16 mouse cellular contexts compared by ENCODE assay signal in genomic region chr2:32310096-32310845, GRCm38 (mm10). TPM values are rescaled to one million over a fixed set of nuclear protein-coding genes. Genes with fewer than 3 reads are reported as not detected.
DNase-seq lines count a peak whose midpoint lies in the region; ATAC-seq and TF ChIP-seq lines count a peak whose summit lies in the region.
"Had no signal": no experiment of that assay in that cellular context is flagged by ENCODE, and none has a peak within 500 bp of the region (broad histone marks: within the 10 kb centered on the region; RNA-seq: fewer than 3 reads in every experiment).

No protein-coding gene starts in this region.

- no peak for TF ChIP-seq POLR2A in CH12.LX (IDR thresholded peaks at IDR 0.05; ENCODE audit: low read depth, low read length)

- TF ChIP-seq CTCF in left cerebral cortex, adult 2 months (IDR thresholded peaks at IDR 0.05), result no peak
- TF ChIP-seq CTCF in CH12.LX (conservative IDR thresholded peaks at IDR 0.05 in 1 of 2, IDR thresholded peaks at IDR 0.05 in 1 of 2; ENCODE audit: low read depth in 2 of 2, low read length in 2 of 2), result no peak

- TF ChIP-seq RAD21 in CH12.LX (IDR thresholded peaks at IDR 0.05; ENCODE audit: low read depth, low read length), result no peak

- peaks cover 11% of the 10 kb centered on the region for H3K27me3 ChIP-seq in CH12.LX (replicated peaks)
- H3K27me3 ChIP-seq in limb, embryonic 11.5 days (ENCODE audit: control insufficient read depth, insufficient read depth, low read length), result no peaks in the 10 kb centered on the region

- H3K4me3 ChIP-seq in left cerebral cortex, adult 2 months, result no peak overlapping the region
- no peak overlapping the region for H3K4me3 ChIP-seq in CH12.LX (replicated peaks in 1 of 3; ENCODE audit: low read depth in 2 of 3, low read length in 2 of 3, poor library complexity in 1 of 3)
- H3K4me3 ChIP-seq in limb, embryonic 11.5 days (ENCODE audit: low read depth, low read length), result no peak overlapping the region

- dilution Hi-C loops in CH12.LX (cut with MboI; ENCODE audit: extremely low pct_ligation_motif_present, extremely low pct_unique_long_range_greater_than_20kb, low sequenced_read_pairs), result no loop called here

- peaks cover 27 to 44% of the 10 kb centered on the region in 2 experiments for H3K36me3 ChIP-seq in CH12.LX (replicated peaks in 1 of 2; ENCODE audit: control insufficient read depth in 1 of 2, insufficient read depth in 1 of 2, low read length in 1 of 2)
- peaks cover 20% of the 10 kb centered on the region for H3K36me3 ChIP-seq in limb, embryonic 11.5 days (ENCODE audit: control insufficient read depth, insufficient read depth, low read length)

- H3K79me2 ChIP-seq in CH12.LX (replicated peaks; ENCODE audit: control insufficient read depth, extremely low read depth, insufficient read depth, poor library complexity, severe bottlenecking), result no peaks in the 10 kb centered on the region

- intact Hi-C loops in gastrocnemius, postnatal 14 days (cut with DNase I; ENCODE audit: low total_unique reads), result no loop called here
- intact Hi-C loops in left cerebral cortex, adult 2 months (cut with DNase I), result no loop called here
- intact Hi-C loops in left cerebral cortex, postnatal 10 days (cut with DNase I), result no loop called here

- peaks cover 18 to 28% of the 10 kb centered on the region in 2 experiments for H3K4me1 ChIP-seq in CH12.LX (ENCODE audit: control insufficient read depth in 1 of 2, insufficient read depth in 2 of 2)
- peaks cover 30% of the 10 kb centered on the region for H3K4me1 ChIP-seq in limb, embryonic 11.5 days (ENCODE audit: control insufficient read depth, insufficient read depth, low read length)

- ATAC-seq in limb, embryonic 11.5 days (ENCODE audit: insufficient number of reproducible peaks, low FRiP score, low TSS enrichment, low read depth), result no peak
- ATAC-seq in erythroblast, adult 5-6 weeks (replicated peaks; ENCODE audit: low FRiP score, poor library complexity, severe bottlenecking), result no peak
- ATAC-seq: inflammation-experienced regulatory T-cells, adult 6 months had no signal

- in situ Hi-C loops in CH12.LX (cut with MboI; ENCODE audit: low pct_ligation_motif_present, low pct_unique_long_range_greater_than_20kb, low sequenced_read_pairs), result no loop called here

- 86% methylated on average over 18 of the region's 18 CpGs for WGBS in limb, embryonic 11.5 days

- peak; percentile 51; the same call in 1 of the 2 replicates for TF ChIP-seq EP300 in CH12.LX (IDR thresholded peaks at IDR 0.05; ENCODE audit: low read length)

- H3K9ac ChIP-seq in CH12.LX (ENCODE audit: insufficient read depth, low read depth), result no peak overlapping the region
- peak overlapping the region; percentile 13; the same call in 1 of the 2 replicates for H3K9ac ChIP-seq in limb, embryonic 11.5 days (ENCODE audit: low read length)

- peak; percentile 5 for DNase-seq in gastrocnemius, postnatal 25 days
- DNase-seq in gastrocnemius, postnatal 14 days, result no peak
- DNase-seq in left cerebral cortex, adult 2 months (ENCODE audit: extremely low spot score in 1 of 2, low spot score in 2 of 2), result peak in 1 of 2 experiments; percentile 15
- no peak for DNase-seq in left cerebral cortex, adult 8-10 months (ENCODE audit: low spot score in 2 of 2)
- peak; percentile 41 for DNase-seq in CH12.LX (ENCODE audit: extremely low read depth)
- no peak for DNase-seq in limb, embryonic 11.5 days (ENCODE audit: low spot score)
- DNase-seq in left cerebral cortex, postnatal 10 days (ENCODE audit: extremely low spot score in 1 of 2, low spot score in 2 of 2), result no peak
- DNase-seq: adrenal gland, postnatal 14 days; B cell, adult 2 months; thymus, adult 2 months had no signal

- H3K4me2 ChIP-seq in CH12.LX (ENCODE audit: insufficient read depth, low read depth, poor library complexity, severe bottlenecking), result no peak overlapping the region
- H3K4me2 ChIP-seq in limb, embryonic 11.5 days (ENCODE audit: low read depth, severe bottlenecking), result peak overlapping the region; percentile 99; the same call in 1 of the 2 replicates

- no peaks in the 10 kb centered on the region for H3K9me3 ChIP-seq in CH12.LX (replicated peaks; ENCODE audit: low read length)
- no peaks in the 10 kb centered on the region for H3K9me3 ChIP-seq in limb, embryonic 11.5 days (ENCODE audit: control insufficient read depth, low read length)
- H3K9me3 ChIP-seq: forebrain, embryonic 10.5 days; G1E had no signal

- H3K27ac ChIP-seq in left cerebral cortex, adult 2 months, result peak overlapping the region; percentile 79
- H3K27ac ChIP-seq in CH12.LX (ENCODE audit: insufficient read depth, low read depth), result no peak overlapping the region
- H3K27ac ChIP-seq in limb, embryonic 11.5 days (replicated peaks; ENCODE audit: low read depth, low read length), result no peak overlapping the region
- H3K27ac ChIP-seq: forebrain, embryonic 10.5 days had no signal

TF ChIP-seq in CH12.LX, 34 proteins besides CTCF, POLR2A, EP300 and RAD21 (continues in another document):
- TF ChIP-seq ETS1 (conservative IDR thresholded peaks at IDR 0.05; ENCODE audit: low read depth, low read length) (no peak), SMC3 (IDR thresholded peaks at IDR 0.05; ENCODE audit: low read depth, low read length) (no peak), POLR2AphosphoS2 (IDR thresholded peaks at IDR 0.05; ENCODE audit: low read depth, low read length) (no peak), USF1 (IDR thresholded peaks at IDR 0.05; ENCODE audit: low read depth, low read length) (no peak), IRF4 (IDR thresholded peaks at IDR 0.05; ENCODE audit: low read depth, low read length) (peak; percentile 28; the same call in 1 of the 2 replicates)

RNA-seq across cellular contexts. Expression of gene Swi5, which starts 22.4 kb away (rescaled TPM):
- total RNA-seq in gastrocnemius, postnatal 25 days (2021), result 100 to 1,000 TPM; 112 to 120 TPM
- total RNA-seq in gastrocnemius, postnatal 14 days (2021), result 100 to 1,000 TPM; 117 to 120 TPM
- 100 to 1,000 TPM; 186 to 193 TPM for total RNA-seq in left cerebral cortex, adult 2 months (2021)
- total RNA-seq in left cerebral cortex, adult 8-10 months (2022), result 100 to 1,000 TPM; 204 to 222 (median 213) TPM
- total RNA-seq in CH12.LX (2012; rRNA removed) (295 and 327 TPM in 2 replicates), CH12.LX (2014; rRNA removed) (437 and 491 TPM in 2 replicates)
- polyA plus RNA-seq in CH12.LX (2012; ENCODE audit: insufficient read length, low read depth), result 344 and 410 TPM in 2 replicates
- 272 and 354 TPM in 2 replicates for polyA plus RNA-seq in limb, embryonic 11.5 days (2014; fragmentation: Nextera tagmentation; extraction: Ambion mirVana)
- 30.4 and 97.8 TPM in 2 replicates for total RNA-seq in erythroblast, adult 5-6 weeks (2015; ENCODE audit: low replicate concordance)
- total RNA-seq in erythroblast, adult 5-6 weeks (2017; ENCODE audit: low replicate concordance), result 76.9 and 89.4 TPM in 2 replicates
- 100 to 1,000 TPM; 233 to 242 TPM for total RNA-seq in left cerebral cortex, postnatal 10 days (2021)

RNA-seq across cellular contexts. Expression of gene Golga2, which starts 23.1 kb away (rescaled TPM):
- total RNA-seq in gastrocnemius, postnatal 25 days (2021), result 10 to 100 TPM; 53.5 to 57.4 TPM
- 10 to 100 TPM; 58.4 to 62.1 TPM for total RNA-seq in gastrocnemius, postnatal 14 days (2021)
- total RNA-seq in left cerebral cortex, adult 2 months (2021), result 10 to 100 TPM; 83.2 to 86.4 TPM
- total RNA-seq in left cerebral cortex, adult 8-10 months (2022), result 10 to 100 TPM; 87.7 to 91.0 (median 89.3) TPM
- total RNA-seq in CH12.LX (2012; rRNA removed) (21.2 and 23.0 TPM in 2 replicates), CH12.LX (2014; rRNA removed) (15.4 and 17.0 TPM in 2 replicates)
- polyA plus RNA-seq in CH12.LX (2012; ENCODE audit: insufficient read length, low read depth), result 27.1 and 31.3 TPM in 2 replicates
- polyA plus RNA-seq in limb, embryonic 11.5 days (2014; fragmentation: Nextera tagmentation; extraction: Ambion mirVana), result 18.1 and 18.9 TPM in 2 replicates
- total RNA-seq in erythroblast, adult 5-6 weeks (2015; ENCODE audit: low replicate concordance), result 6.3 and 11.1 TPM in 2 replicates
- total RNA-seq in erythroblast, adult 5-6 weeks (2017; ENCODE audit: low replicate concordance), result 34.5 and 44.0 TPM in 2 replicates
- total RNA-seq in left cerebral cortex, postnatal 10 days (2021), result 10 to 100 TPM; 73.6 to 78.6 TPM

RNA-seq across cellular contexts. Expression of gene Ciz1, which starts 41.9 kb away (rescaled TPM):
- total RNA-seq in gastrocnemius, postnatal 25 days (2021), result 10 to 100 TPM; 25.1 to 27.7 TPM
- total RNA-seq in gastrocnemius, postnatal 14 days (2021), result 10 to 100 TPM; 29.3 to 30.0 TPM
- total RNA-seq in left cerebral cortex, adult 2 months (2021), result 10 to 100 TPM; 89.7 to 90.1 TPM
- 10 to 100 TPM; 65.8 to 82.5 (median 75.7) TPM for total RNA-seq in left cerebral cortex, adult 8-10 months (2022)
- total RNA-seq in CH12.LX (2012; rRNA removed) (14.1 and 20.4 TPM in 2 replicates), CH12.LX (2014; rRNA removed) (8.1 and 8.2 TPM in 2 replicates)
- polyA plus RNA-seq in CH12.LX (2012; ENCODE audit: insufficient read length, low read depth), result 47.0 and 47.3 TPM in 2 replicates
- polyA plus RNA-seq in limb, embryonic 11.5 days (2014; fragmentation: Nextera tagmentation; extraction: Ambion mirVana), result 52.2 and 67.8 TPM in 2 replicates
- 18.6 and 38.2 TPM in 2 replicates for total RNA-seq in erythroblast, adult 5-6 weeks (2015; ENCODE audit: low replicate concordance)
- 21.2 and 33.5 TPM in 2 replicates for total RNA-seq in erythroblast, adult 5-6 weeks (2017; ENCODE audit: low replicate concordance)
- 10 to 100 TPM; 65.2 to 75.1 TPM for total RNA-seq in left cerebral cortex, postnatal 10 days (2021)

RNA-seq across cellular contexts. Expression of gene Dnm1, which starts 42.9 kb away (rescaled TPM):
- 1 to 10 TPM; 6.0 to 8.7 TPM for total RNA-seq in gastrocnemius, postnatal 25 days (2021)
- 10 to 100 TPM in 1 of 2 experiments, 1 to 10 TPM in 1; 9.8 to 13.5 TPM for total RNA-seq in gastrocnemius, postnatal 14 days (2021)
- 1,000 to 10,000 TPM; 1,259 to 1,310 TPM for total RNA-seq in left cerebral cortex, adult 2 months (2021)
- total RNA-seq in left cerebral cortex, adult 8-10 months (2022), result 1,000 to 10,000 TPM; 1,127 to 1,189 (median 1,146) TPM
- total RNA-seq in CH12.LX (2012; rRNA removed) (0.13 and 0.25 TPM in 2 replicates), CH12.LX (2014; rRNA removed) (not detected in 2 replicates)
- 0.20 TPM in 1 of 2 replicates, not detected in the other for polyA plus RNA-seq in CH12.LX (2012; ENCODE audit: insufficient read length, low read depth)
- 36.1 and 39.9 TPM in 2 replicates for polyA plus RNA-seq in limb, embryonic 11.5 days (2014; fragmentation: Nextera tagmentation; extraction: Ambion mirVana)
- total RNA-seq in erythroblast, adult 5-6 weeks (2015; ENCODE audit: low replicate concordance), result not detected in 2 replicates
- total RNA-seq in erythroblast, adult 5-6 weeks (2017; ENCODE audit: low replicate concordance), result not detected in 2 replicates
- total RNA-seq in left cerebral cortex, postnatal 10 days (2021), result 100 to 1,000 TPM; 707 to 727 TPM
- total RNA-seq: common myeloid progenitor, adult 5-6 weeks; megakaryocyte-erythroid progenitor cell, adult 5-6 weeks had no signal
- polyA plus RNA-seq: inflammation-experienced regulatory T-cells, adult 6 months had no signal

RNA-seq across cellular contexts. Expression of gene Uck1, which starts 50.3 kb away (rescaled TPM):
- total RNA-seq in gastrocnemius, postnatal 25 days (2021), result 10 to 100 TPM; 12.0 to 13.0 TPM
- total RNA-seq in gastrocnemius, postnatal 14 days (2021), result 10 to 100 TPM; 14.7 to 15.2 TPM
- 10 to 100 TPM; 45.9 to 47.1 TPM for total RNA-seq in left cerebral cortex, adult 2 months (2021)
- total RNA-seq in left cerebral cortex, adult 8-10 months (2022), result 10 to 100 TPM; 42.9 to 51.6 (median 49.4) TPM
- 45.0 and 47.2 TPM in 2 replicates for total RNA-seq in CH12.LX (2012; rRNA removed)
- 35.7 and 39.8 TPM in 2 replicates for total RNA-seq in CH12.LX (2014; rRNA removed)
- polyA plus RNA-seq in CH12.LX (2012; ENCODE audit: insufficient read length, low read depth), result 33.6 and 33.7 TPM in 2 replicates
- 58.6 and 61.5 TPM in 2 replicates for polyA plus RNA-seq in limb, embryonic 11.5 days (2014; fragmentation: Nextera tagmentation; extraction: Ambion mirVana)
- total RNA-seq in erythroblast, adult 5-6 weeks (2015; ENCODE audit: low replicate concordance), result 0.96 and 3.1 TPM in 2 replicates
- total RNA-seq in erythroblast, adult 5-6 weeks (2017; ENCODE audit: low replicate concordance), result 4.0 and 11.6 TPM in 2 replicates
- total RNA-seq in left cerebral cortex, postnatal 10 days (2021), result 10 to 100 TPM; 65.2 to 74.9 TPM

Comparison
In these comparisons a context has a peak if more than half of its experiments do, and no peak if none do; other contexts are left out.
1. DNase-seq: peak in gastrocnemius, postnatal 25 days (single experiment) and CH12.LX (single experiment); none in gastrocnemius, postnatal 14 days (single experiment), left cerebral cortex, adult 8-10 months (0 of 2), limb, embryonic 11.5 days (single experiment) and left cerebral cortex, postnatal 10 days (0 of 2).